Mouse (Mus musculus) heart, postnatal 25 days (tissue): ENCODE measurements around the gene Pcbp2. TPM values are rescaled to one million over a fixed set of nuclear protein-coding genes. Genes with fewer than 3 reads are reported as not detected.

Experiments used
- DNase-seq: peaks from one replicate; pipeline ENCODE4 v3.0.0; 2022; ENCODE audit warnings: low spot score
- intact Hi-C: fragments of 180-260 bp; cut with DNase I; formaldehyde crosslinking; loops from one replicate; pipeline ENCODE4 v1.15.1; 2025
- total RNA-seq, 2 experiments: library from RNA; stranded (reverse); gene quantifications; 2 replicates each; pipeline ENCODE4 v1.2.3; 2021

Gene Pcbp2
- total RNA-seq, 2 experiments from 2014 or later = 458 to 504 TPM

DNA sequence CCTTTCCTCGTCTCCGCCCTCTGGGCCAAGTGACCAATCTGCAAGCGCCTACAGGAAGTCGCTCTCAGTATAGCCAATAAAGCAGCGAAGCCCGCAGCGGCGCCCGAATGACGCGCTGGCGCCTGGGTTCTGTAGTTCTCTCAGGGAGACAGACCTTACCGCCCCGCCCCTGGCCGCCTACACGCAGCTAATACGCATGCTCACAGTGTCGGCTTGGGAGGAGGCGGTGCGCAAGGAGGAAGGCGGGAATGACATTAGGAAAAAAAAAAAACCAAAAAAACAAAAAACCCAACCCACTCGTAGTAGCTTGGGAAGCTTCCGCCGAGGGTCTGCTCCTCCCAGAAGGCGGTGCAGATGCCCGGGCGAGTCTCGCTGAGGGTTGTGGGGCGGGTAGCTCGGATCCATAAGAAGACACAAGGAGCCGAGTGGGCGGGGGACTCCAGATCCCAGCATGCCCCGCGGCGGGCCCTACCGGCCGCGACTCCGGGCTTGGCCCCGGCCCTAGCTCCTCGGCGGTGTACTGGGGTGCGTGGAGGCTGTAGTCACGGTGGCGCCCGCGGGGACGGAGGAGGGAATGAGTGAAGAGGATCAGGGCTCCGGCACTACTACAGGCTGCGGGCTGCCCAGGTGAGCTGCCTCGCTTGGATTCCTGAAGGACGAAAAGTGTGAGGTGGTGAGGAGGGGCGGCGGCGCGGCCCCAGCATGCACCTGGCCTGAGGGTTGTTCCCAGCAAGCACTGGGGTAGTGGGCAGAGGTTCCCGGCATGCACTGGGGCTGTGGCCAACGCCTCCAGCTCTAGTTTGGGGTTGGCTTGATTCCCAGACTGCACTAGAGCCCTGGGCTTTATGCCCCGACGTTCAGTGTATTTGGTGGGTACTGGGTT lies 47.9 kb downstream of the Pcbp2 start, which contains the start of gene Tarbp2:
Gene Tarbp2 (plus strand): TSS at position 217 of the 883 bp plus-strand sequence.
- intact Hi-C loops = loop anchor here (2.0 kb wide), 1 partner anchor 47 kb away; the partner anchor contains the start of gene Pcbp2
- DNase-seq = peak; percentile 100

DNA sequence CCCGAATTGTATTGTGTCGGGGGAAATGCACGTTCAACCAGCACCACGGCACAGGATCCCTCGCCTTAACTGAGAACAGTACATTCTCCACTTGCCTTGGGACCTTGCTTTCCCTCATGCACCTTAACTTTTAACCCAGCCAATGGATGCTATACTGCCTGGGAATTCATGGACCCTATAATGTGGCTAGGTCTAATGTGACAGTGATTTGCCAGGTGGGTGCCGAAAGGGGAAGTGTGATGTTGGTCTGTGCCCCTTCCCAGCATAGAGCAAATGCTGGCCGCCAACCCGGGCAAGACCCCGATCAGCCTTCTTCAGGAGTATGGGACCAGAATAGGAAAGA lies 48.5 kb downstream of the Pcbp2 start:
- intact Hi-C loops = loop anchor here (2.0 kb wide), 1 partner anchor 48 kb away; the partner anchor contains the start of gene Pcbp2
- no peak for DNase-seq

DNA sequence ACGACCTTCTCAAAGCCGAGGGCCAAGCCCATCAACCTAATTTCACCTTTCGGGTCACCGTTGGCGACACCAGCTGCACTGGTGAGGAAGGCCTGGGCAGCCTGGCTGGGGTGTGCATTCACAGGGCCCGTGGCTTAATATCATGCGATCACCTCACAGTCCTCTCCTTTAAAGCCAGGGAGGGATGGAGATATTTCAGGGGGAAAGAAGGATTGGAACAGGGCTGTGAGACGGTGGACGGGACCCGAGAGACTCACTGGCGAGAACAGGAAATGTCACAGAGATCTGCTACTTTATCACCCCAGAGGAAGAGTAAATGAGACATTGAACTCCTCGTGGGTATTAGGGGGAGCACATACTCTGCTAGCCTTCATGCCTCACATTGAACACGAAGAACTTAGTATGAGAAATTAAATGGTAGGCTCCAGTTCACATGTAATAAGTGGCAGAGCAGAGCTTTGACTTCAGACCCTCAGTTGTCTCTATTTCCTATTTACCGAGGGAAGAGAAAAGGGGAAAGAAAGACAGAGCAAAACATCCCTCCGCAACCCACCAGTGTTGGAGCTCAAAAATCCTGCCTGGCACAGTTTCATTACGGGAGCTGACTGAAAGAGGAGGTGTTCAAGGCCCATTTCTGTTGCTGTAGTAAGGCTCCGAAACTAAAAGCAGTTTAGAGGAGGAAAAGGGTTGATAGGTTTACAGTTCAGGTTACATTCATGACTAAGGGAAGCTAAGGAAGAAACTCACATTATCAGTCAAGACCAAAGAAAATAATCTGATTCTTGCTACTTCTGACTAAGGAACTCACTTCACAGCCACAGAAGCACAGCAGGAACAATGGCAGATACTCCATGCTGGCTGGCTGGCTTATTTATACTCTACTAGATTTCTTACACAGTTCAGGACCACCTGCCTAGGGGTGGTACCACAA lies 49.1 kb downstream of the Pcbp2 start:
- intact Hi-C loops = loop anchor here (2.0 to 5.0 kb wide), 2 partner anchors 49 to 142 kb away; partner anchors contain the start of gene Pcbp2
- no peak for DNase-seq

DNA sequence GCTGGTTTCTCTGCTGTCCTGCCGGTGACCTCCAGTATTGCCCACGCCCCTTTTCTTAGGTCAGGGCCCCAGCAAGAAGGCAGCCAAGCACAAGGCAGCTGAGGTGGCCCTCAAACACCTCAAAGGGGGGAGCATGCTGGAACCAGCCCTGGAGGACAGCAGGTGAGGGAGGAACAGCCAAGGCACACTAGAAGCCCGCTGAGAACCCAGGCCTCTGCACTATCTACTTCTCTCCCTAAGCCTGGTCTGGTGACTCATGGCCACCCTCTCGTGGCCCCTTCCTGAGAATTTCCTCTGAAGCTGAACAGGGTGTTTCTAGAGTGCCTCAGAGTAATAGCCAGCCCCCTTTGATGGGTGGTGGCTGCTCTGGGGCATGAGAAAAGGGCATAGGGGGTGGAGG lies 50.1 kb downstream of the Pcbp2 start:
- DNase-seq = no peak

DNA sequence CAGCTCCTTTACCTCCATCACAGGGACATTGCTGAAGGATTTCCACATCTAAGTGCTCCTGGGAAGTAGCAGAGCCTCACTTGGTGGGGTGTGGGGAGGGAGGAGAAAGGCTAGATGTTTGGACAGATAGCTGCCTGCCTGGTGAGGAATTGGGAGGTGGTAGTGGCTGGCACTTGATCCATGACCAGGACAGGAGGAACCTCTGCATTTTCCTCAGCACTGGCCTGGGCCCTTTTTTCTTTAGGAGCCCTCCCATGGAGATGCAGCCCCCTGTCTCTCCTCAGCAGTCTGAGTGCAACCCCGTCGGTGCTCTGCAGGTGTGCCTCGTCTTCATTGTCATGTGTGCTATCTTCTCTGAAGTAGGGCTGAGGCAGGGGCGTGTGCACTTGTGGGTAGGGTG lies 51.1 kb downstream of the Pcbp2 start:
- DNase-seq = no peak
- intact Hi-C loops = loop anchor here (5.0 kb wide), 1 partner anchor 144 kb away; no protein-coding TSS in a partner anchor

More for the DNA sequence above, 50.1 kb downstream of the Pcbp2 start:
- intact Hi-C loops = loop anchor here (5.0 kb wide), 1 partner anchor 143 kb away; no protein-coding TSS in a partner anchor

DNA sequence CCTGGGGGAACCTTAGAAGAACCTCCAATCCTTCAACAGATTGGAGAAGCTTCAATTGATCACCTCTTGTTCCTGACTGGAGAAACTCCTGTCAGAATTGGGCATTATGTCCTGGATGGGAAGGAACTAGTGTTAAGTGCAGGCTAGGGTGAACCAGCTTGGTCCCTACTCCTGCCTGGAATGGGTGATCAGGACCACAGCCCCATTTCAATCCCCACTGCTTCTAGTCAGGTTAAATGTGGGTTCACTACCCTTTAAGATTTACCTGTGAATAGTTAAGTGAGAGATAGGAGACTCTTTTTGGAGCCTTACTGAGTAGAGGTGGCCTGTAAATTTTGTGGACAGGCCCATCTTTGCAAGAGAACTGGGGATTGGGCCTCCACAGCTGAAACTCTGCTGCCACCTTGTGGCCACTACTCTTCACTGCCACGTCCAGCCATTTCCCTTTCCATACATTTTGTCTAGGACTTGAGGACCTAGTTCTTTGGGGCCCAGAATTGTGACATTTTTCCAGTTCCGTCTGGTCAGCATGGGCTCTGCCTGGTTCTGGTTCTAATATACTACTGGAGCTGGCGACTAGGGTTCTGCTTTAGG lies 54.6 kb downstream of the Pcbp2 start, which contains the start of gene Npff:
Gene Npff (minus strand): TSS at position 51 of the 594 bp plus-strand sequence.
- intact Hi-C loops = loop anchor here (5.0 kb wide), 1 partner anchor 148 kb away; no protein-coding TSS in a partner anchor
- DNase-seq = no peak

DNA sequence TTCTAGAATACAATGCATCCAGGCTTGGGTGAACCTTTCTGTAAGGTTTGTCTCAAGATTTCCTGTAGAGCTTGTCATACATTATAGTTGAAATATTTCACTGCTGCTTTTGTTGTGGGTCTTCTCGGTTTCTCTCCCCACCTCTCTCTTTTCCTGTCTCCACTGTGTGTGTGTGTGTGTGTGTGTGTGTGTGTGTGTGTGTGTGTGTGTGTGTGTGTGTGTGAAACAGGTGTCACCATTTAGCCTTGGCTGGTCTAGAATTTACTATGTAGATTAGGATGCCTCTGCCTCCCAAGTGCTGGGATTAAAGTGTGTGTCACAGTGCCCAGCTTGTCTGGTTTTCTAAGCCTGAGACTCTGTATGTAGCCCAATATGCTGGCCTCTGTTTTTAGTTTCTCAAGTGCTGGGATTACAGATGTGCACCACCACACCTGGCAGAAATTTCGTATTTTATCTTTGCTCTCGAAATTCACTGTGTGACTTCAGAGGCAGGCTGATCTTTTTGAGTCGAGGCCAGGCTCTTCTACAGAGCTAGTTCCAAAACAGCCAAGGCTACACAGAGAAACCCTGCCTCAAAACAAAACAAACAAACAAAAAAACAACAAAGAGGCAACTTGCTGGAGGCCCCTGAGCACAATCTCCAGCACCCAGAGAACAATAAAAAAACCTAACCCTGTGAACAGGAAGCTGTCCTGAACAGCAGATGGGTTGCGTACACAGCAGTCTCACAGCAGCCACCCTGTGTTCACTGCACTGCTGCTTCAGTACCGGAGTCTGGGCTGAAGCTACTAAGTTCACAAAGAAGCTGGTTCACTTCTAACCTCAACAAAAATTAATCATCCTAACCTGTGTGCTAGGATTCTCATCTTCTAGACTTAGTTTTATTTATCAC lies 56.0 kb downstream of the Pcbp2 start:
- intact Hi-C loops = no loop called here

DNA sequence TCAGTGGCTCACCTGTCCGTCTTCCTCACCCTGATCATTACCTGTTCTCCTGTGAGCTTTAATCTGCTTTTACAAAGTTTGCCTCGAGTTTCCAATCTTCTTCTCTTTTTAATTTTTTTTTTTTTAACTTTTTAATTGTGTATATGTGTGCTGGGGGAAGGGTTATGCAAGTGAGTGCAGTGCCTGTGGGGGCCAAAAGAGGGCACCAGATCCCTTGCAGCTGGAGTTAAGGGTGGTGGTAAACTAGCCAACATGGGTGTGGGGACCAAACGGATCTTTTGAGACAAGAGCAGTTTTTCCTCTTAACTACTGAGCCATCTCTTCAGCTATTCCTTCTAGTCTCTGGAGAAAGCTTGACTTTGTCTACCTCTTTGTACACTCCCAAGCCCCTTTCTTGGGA lies 57.6 kb downstream of the Pcbp2 start:
- no peak for DNase-seq
- intact Hi-C loops = no loop called here

More for the DNA sequence above, 56.0 kb downstream of the Pcbp2 start:
- DNase-seq = no peak

DNA sequence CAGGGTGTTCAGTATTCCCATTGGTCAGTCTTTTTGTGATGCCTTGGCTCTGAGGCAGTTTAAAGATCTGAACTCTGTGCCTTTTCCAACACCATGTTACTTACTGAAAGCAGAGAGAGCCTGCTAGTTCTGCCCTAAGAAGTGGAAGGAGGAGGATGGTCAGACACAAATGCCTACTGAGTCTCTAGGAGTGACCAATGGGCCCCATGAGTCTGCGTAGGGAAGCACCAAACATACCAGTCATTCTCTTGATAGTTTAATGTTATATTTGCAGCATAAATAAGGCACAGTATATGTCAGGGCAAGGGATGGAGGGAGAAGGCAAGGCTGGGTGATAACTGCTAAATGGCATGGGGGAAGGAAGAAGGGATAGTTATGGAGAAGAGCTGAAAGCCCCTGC lies 58.1 kb downstream of the Pcbp2 start:
- intact Hi-C loops = no loop called here

DNA sequence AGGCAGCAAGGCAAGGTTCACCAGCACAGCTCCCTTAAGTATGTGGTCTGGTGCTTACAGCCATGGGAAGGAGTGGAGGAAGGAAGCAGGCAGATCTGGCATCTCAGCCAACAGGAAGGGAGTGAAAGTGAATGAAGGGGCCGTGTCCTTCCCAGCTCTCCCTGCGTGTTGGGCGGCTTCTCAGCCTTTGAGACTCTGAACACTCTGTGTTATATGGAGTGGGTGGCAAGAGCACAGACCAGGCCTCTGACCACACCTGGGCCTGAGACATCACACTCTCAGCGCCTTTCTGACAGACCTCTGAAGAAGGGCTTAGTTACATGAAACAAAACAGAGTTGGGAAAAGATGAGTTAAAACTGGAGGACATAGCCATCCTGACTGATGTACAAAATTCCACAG lies 60.2 kb downstream of the Pcbp2 start:
- intact Hi-C loops = no loop called here
- no peak for DNase-seq

More for the DNA sequence above, 58.1 kb downstream of the Pcbp2 start:
- no peak for DNase-seq

DNA sequence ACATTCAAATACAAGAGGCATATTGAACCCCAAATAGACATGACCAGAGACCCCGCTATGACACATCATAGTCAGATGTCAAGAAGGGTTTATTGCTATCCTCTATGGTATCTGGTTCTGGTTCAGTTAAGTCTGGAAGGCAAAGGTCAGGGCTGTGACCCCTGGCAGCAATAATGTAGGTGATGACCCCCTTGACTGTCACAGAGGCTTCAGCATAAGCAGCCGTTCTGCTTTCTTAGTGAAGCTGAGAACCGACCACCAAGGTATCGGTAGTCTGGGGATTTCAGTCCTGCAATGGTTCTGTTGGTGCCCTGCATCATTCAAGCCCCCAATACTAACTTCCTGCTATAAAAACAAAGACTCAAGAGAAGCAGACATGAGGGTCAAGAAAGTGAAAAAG lies 61.2 kb downstream of the Pcbp2 start:
- intact Hi-C loops = no loop called here
- DNase-seq = no peak

DNA sequence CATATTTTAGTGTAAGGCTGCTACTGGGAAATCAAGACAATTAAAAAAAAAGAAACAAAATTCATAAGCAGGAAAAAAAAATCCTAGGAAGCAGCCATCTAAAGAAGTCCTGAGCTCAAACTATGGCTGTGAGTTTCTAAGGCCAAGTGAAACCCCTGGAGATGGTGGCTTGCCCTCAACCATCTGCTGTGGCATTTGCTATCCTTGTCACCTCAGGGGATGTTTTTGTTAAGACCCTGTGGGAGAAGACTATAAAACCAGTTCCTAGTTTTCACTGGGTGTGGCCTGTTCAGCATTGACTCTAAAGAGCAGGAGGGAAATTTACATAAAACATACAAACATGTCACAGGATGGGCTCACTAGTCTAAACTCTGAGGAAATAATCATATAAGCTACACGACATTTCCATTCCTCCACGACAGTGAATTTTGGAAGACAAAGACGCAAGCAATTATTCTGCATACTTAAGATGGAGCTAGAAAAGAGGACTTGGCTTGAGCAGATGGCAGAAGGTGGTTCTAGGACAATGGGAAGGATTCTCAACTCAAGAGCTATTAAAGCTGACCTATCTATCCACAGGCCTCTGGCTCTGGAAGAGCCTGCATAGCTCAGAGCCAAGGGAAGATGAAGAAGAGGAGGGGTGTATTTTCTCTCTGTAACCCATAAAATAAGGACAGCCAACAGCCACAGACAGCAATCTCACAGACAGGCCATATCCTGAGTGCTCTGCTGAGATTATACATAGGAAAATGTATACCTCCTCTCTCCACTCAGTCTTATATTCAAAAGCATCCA lies 62.0 kb downstream of the Pcbp2 start:
- no peak for DNase-seq
- intact Hi-C loops = no loop called here

DNA sequence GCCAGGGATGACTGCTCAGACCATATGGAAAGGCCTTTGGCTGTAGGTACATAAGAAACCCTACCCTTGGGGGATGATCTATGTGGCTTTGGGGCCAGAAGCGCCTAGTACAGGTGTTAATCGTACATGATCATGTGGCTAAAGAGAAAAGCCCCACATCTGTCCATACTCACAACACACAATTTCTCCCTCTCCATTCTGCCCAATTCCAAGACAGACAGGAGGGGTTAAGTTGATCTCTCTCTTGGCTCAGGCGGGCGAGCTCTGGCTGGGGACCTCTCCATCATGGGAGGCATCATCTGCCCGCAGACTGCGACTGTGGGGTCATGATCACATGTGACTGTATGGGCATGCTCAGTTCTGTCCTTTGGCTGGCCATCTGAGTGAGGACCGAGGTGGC lies 63.6 kb downstream of the Pcbp2 start:
- intact Hi-C loops = no loop called here
- DNase-seq = no peak

DNA sequence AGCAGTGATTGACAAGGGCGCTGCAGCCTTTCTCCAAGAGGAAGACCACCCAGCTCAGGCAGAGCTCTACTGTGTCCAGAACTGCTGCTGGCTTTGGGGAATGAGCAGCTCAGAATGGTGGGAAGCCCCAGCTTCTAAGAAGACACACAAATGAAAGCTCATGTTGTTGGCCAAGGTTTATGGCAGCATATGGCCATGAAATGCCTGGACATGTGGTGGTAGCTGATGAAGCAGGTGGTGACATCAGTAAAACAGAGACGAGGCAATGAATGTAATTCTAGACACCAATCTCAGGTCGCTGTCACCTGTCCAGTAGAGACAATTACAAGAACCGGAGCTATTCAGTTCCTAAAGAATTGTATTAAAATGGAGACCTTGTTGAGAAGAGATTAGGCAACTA lies 74.5 kb downstream of the Pcbp2 start:
- no peak for DNase-seq
- intact Hi-C loops = no loop called here

DNA sequence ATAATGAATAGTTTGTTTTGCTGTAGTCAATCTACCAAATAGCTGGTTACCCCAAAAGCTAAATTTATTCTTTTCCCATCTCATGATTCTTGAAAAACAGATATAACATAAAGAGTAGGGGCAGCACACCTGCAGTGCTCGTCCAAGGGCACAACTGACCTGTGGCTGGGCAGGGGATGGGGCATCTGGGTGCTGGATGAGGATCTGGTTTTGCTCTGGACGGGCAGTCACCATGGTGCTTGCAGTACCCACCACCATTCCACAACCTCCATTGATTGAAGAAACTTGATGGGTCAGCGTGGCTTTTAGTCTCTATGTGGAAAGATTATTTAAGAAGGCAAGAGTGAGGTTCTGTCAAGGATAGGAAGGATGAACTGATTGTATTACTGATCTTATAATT lies 75.9 kb downstream of the Pcbp2 start:
- intact Hi-C loops = no loop called here
- no peak for DNase-seq

DNA sequence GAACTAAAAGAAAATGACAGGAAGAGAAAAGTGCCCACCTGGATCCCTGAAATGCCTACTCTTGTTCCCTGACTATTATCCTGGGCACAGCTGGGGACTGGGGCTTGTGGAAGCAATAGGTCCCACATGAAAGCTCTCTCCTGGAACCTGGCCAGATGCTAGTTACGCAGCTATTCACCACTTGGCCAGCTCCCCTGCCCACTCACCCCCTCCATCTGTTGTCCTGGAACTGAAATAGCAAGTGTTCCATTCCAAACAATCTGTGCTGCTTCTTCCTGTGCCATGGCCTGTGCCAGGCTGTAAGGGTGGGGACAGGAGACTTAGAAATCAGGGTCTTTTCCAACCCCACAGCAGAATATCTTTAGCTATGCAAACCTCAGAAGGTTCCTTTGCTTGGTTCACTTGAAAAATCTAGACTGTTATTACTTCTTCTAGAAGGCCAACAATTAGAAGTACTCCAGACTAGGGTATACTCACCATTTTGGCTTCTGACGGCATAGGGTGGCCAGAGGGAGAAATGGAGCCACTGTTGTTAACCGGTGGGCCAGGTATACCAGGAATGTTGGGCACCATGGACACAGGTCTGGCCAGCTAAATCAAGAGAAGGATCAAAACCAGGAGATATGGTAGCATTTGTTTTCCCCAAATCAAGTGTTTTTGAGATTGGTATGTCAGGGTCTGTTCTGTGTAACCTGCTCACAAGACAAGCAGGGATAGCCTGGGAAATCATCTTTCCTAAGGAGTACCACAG lies 76.5 kb downstream of the Pcbp2 start:
- intact Hi-C loops = no loop called here
- DNase-seq = peak; percentile 31

DNA sequence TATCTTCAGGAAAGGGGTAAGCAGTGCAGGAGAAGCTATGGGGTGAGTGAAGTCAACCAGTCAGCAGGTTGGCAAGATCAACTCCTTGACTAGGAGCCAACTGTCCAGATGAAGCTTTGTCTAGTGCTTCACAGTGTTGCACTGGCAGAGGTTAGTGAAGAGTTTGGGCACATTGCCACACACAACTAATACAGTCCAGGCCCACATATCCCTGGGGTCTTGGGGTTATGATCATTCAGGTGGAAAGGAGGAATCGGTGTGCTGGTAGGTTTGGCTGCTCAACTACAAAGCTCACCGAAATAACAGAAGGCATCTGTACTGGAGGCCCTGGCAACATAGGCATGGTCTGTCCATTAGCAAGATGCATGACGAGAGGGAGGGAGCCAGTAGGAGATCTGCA lies 77.1 kb downstream of the Pcbp2 start:
- no peak for DNase-seq
- intact Hi-C loops = no loop called here
